21 mouse cellular contexts compared by ENCODE assay signal in genomic region chr10:21441690-21442089, GRCm38 (mm10).
A peak's percentile ranks its signal among the peaks of the same experiment; 100 is the strongest.
DNase-seq lines count a peak whose midpoint lies in the region; ATAC-seq and TF ChIP-seq lines count a peak whose summit lies in the region.
"Had no signal": no experiment of that assay in that cellular context is flagged by ENCODE, and none has a peak within 500 bp of the region (broad histone marks: within the 10 kb centered on the region; RNA-seq: fewer than 3 reads in every experiment).

No protein-coding gene starts in this region.

- TF ChIP-seq POLR2A in liver, adult 2 months (IDR thresholded peaks at IDR 0.05; ENCODE audit: extremely low read depth, insufficient read depth, low read length) = no peak

- H3K4me2 ChIP-seq in liver, embryonic 16.5 days (ENCODE audit: low read depth, low read length) = no peak overlapping the region
- no peak overlapping the region for H3K4me2 ChIP-seq in liver, embryonic 11.5 days
- no peak overlapping the region for H3K4me2 ChIP-seq in liver, postnatal 0 days (ENCODE audit: low read depth, low read length)
- H3K4me2 ChIP-seq: embryonic facial prominence, embryonic 12.5 days; forebrain, embryonic 13.5 days; forebrain, embryonic 15.5 days had no signal

- H3K9ac ChIP-seq in liver, adult 2 months (ENCODE audit: low read depth, low read length) = no peak overlapping the region
- H3K9ac ChIP-seq in liver, embryonic 16.5 days (ENCODE audit: low read depth, low read length) = no peak overlapping the region
- H3K9ac ChIP-seq in liver, embryonic 11.5 days (ENCODE audit: low read depth, low read length) = no peak overlapping the region
- H3K9ac ChIP-seq in liver, postnatal 0 days (replicated peaks) = no peak overlapping the region
- H3K9ac ChIP-seq: embryonic facial prominence, embryonic 12.5 days; forebrain, embryonic 13.5 days; forebrain, embryonic 15.5 days had no signal

- no peaks in the 10 kb centered on the region for H3K36me3 ChIP-seq in liver, adult 2 months (ENCODE audit: control insufficient read depth, insufficient read depth, low read length)
- H3K36me3 ChIP-seq in liver, embryonic 16.5 days (ENCODE audit: control insufficient read depth, insufficient read depth) = no peaks in the 10 kb centered on the region
- no peaks in the 10 kb centered on the region for H3K36me3 ChIP-seq in liver, embryonic 11.5 days (ENCODE audit: control insufficient read depth, insufficient read depth, low read length)
- H3K36me3 ChIP-seq in liver, postnatal 0 days (replicated peaks; ENCODE audit: insufficient read depth, low read length) = no peaks in the 10 kb centered on the region
- H3K36me3 ChIP-seq: embryonic facial prominence, embryonic 10.5 days; embryonic facial prominence, embryonic 12.5 days; forebrain, embryonic 15.5 days; G1E had no signal

- H3K9me3 ChIP-seq in liver, embryonic 16.5 days (replicated peaks; ENCODE audit: control insufficient read depth, low read length) = no peaks in the 10 kb centered on the region
- no peaks in the 10 kb centered on the region for H3K9me3 ChIP-seq in liver, embryonic 11.5 days (ENCODE audit: control insufficient read depth, low read length)
- no peaks in the 10 kb centered on the region for H3K9me3 ChIP-seq in liver, postnatal 0 days (ENCODE audit: low read length)
- H3K9me3 ChIP-seq: embryonic facial prominence, embryonic 10.5 days; embryonic facial prominence, embryonic 12.5 days; forebrain, embryonic 13.5 days; forebrain, embryonic 15.5 days; G1E had no signal

- 25% methylated on average over 4 of the region's 4 CpGs for WGBS in liver, adult 2 months
- 48% methylated on average over 4 of the region's 4 CpGs for WGBS in liver, embryonic 16.5 days (ENCODE audit: insufficient replicate concordance)
- 65% methylated on average over 4 of the region's 4 CpGs for WGBS in liver, embryonic 11.5 days
- WGBS in liver, postnatal 0 days (ENCODE audit: insufficient replicate concordance) = 53% methylated on average over 4 of the region's 4 CpGs

- H3K79me2 ChIP-seq in liver, adult 2 months (ENCODE audit: control insufficient read depth, insufficient read depth, low read length) = no peaks in the 10 kb centered on the region

- no peak overlapping the region for H3K4me3 ChIP-seq in liver, adult 2 months (ENCODE audit: insufficient read depth, low read depth, low read length)
- no peak overlapping the region for H3K4me3 ChIP-seq in liver, embryonic 16.5 days (ENCODE audit: low read depth, low read length)
- H3K4me3 ChIP-seq in liver, embryonic 11.5 days (ENCODE audit: low read depth, low read length) = no peak overlapping the region
- H3K4me3 ChIP-seq in liver, postnatal 0 days (ENCODE audit: low read depth, low read length) = no peak overlapping the region
- H3K4me3 ChIP-seq: embryonic facial prominence, embryonic 10.5 days; embryonic facial prominence, embryonic 12.5 days; forebrain, embryonic 13.5 days; forebrain, embryonic 15.5 days had no signal

- H3K27me3 ChIP-seq in liver, adult 2 months (ENCODE audit: control insufficient read depth, insufficient read depth, low read length) = no peaks in the 10 kb centered on the region
- H3K27me3 ChIP-seq in liver, embryonic 16.5 days (ENCODE audit: control insufficient read depth, insufficient read depth, low read depth, low read length) = no peaks in the 10 kb centered on the region
- no peaks in the 10 kb centered on the region for H3K27me3 ChIP-seq in liver, embryonic 11.5 days (replicated peaks; ENCODE audit: control insufficient read depth, insufficient read depth, low read length)
- no peaks in the 10 kb centered on the region for H3K27me3 ChIP-seq in liver, postnatal 0 days (ENCODE audit: insufficient read depth, low read length)
- H3K27me3 ChIP-seq: CH12.LX; embryonic facial prominence, embryonic 12.5 days; forebrain, embryonic 13.5 days; forebrain, embryonic 15.5 days had no signal

- DNase-seq in liver, adult 2 months (ENCODE audit: extremely low read depth, low read depth, low spot score) = peak; percentile 99
- DNase-seq in liver = no peak
- DNase-seq in liver, embryonic 11.5 days (ENCODE audit: low spot score) = no peak
- DNase-seq in liver, postnatal 0 days = no peak
- DNase-seq: adrenal gland, adult 8-10 months; adrenal gland, postnatal 14 days; adrenal gland, postnatal 36 days; B cell, adult 2 months; cerebellum, adult 11-12 months; cerebellum, adult 9-10 months; cerebellum, postnatal 25 days had no signal

- H3K4me1 ChIP-seq in liver, adult 2 months (ENCODE audit: control insufficient read depth, insufficient read depth, low read length) = peaks cover 39% of the 10 kb centered on the region
- H3K4me1 ChIP-seq in liver, embryonic 16.5 days (ENCODE audit: control insufficient read depth, low read depth, low read length) = no peaks in the 10 kb centered on the region; the same call in 1 of the 2 replicates
- peaks cover 13% of the 10 kb centered on the region; the same call in 1 of the 2 replicates for H3K4me1 ChIP-seq in liver, embryonic 11.5 days (replicated peaks; ENCODE audit: control insufficient read depth, insufficient read depth, low read length)
- H3K4me1 ChIP-seq in liver, postnatal 0 days (ENCODE audit: insufficient read depth) = peaks cover 14% of the 10 kb centered on the region
- H3K4me1 ChIP-seq: forebrain, embryonic 15.5 days had no signal

- H3K27ac ChIP-seq in liver, adult 2 months (replicated peaks; ENCODE audit: insufficient read depth, low read depth, low read length) = peak overlapping the region; percentile 82
- H3K27ac ChIP-seq in liver, embryonic 16.5 days (ENCODE audit: low read length) = peak overlapping the region; percentile 35; the same call in 1 of the 2 replicates
- no peak overlapping the region for H3K27ac ChIP-seq in liver, embryonic 11.5 days (ENCODE audit: low read depth, low read length)
- H3K27ac ChIP-seq in liver, postnatal 0 days (ENCODE audit: low read depth) = peak overlapping the region; percentile 94
- H3K27ac ChIP-seq: embryonic facial prominence, embryonic 10.5 days; embryonic facial prominence, embryonic 12.5 days; forebrain, embryonic 13.5 days; forebrain, embryonic 15.5 days had no signal

- peak; percentile 23; the same call in 1 of the 2 replicates for ATAC-seq in liver, embryonic 16.5 days (ENCODE audit: low read depth)
- no peak for ATAC-seq in liver, embryonic 11.5 days (replicated peaks; ENCODE audit: low FRiP score)
- ATAC-seq in liver, postnatal 0 days = peak; percentile 54
- ATAC-seq: activated CD4-positive, CD25-positive, alpha-beta regulatory T cell, adult 4 months; CD4-positive, CD25-positive, alpha-beta regulatory T cell, adult 4 months; forebrain, embryonic 13.5 days; forebrain, embryonic 15.5 days; Patski had no signal

- TF ChIP-seq EP300 in liver, postnatal 0 days (IDR thresholded peaks at IDR 0.05; ENCODE audit: low read depth) = peak; percentile 79

- TF ChIP-seq CTCF in liver, adult 2 months (IDR thresholded peaks at IDR 0.05; ENCODE audit: low read depth, low read length) = no peak
- TF ChIP-seq CTCF in liver, postnatal 0 days (IDR thresholded peaks at IDR 0.05; ENCODE audit: low read depth) = no peak
